Mouse (Mus musculus) bone marrow, adult 2 months (tissue): ENCODE data around the gene 4930442H23Rik. TPM values are rescaled to one million over a fixed set of nuclear protein-coding genes. Genes with fewer than 3 reads are reported as not detected.

Experiments used
- H3K27ac ChIP-seq: fragments of 200-500 bp; 2 replicates; pipeline ENCODE4 v1.5.1; 2012; ENCODE audit warnings: low read depth, mild to moderate bottlenecking, control low read depth, inconsistent platforms, low read length; ENCODE audit not compliant: control insufficient read depth, poor library complexity, insufficient read depth
- H3K4me1 ChIP-seq: fragments of 200-500 bp; 2 replicates; pipeline ENCODE4 v1.6.1; 2011; ENCODE audit warnings: low read length; ENCODE audit not compliant: control insufficient read depth, insufficient read depth
- H3K4me3 ChIP-seq: fragments of 200-500 bp; replicated peaks from 2 replicates; pipeline ENCODE3; 2011; ENCODE audit warnings: mild to moderate bottlenecking, low read depth, low read length, control low read depth; ENCODE audit not compliant: control insufficient read depth
- CTCF ChIP-seq: fragments of 200-500 bp; IDR thresholded peaks from 2 replicates; pipeline ENCODE4 v1.5.1; 2011; ENCODE audit warnings: low read length, control low read depth; ENCODE audit not compliant: control insufficient read depth, insufficient read depth
- POLR2A ChIP-seq: fragments of 200-500 bp; IDR thresholded peaks from 2 replicates; pipeline ENCODE4 v1.6.1; 2011; ENCODE audit warnings: low read depth, mild to moderate bottlenecking, control low read depth, low read length, borderline replicate concordance; ENCODE audit not compliant: control insufficient read depth
- WGBS: fragments of 180-500 bp; shearing (Covaris S2); methylation state at CpG from one replicate; pipeline ENCODE4 v1.1.7; 2018; 5-methylcytosine and 5-hydroxymethylcytosine counted together
- polyA plus RNA-seq: library from polyadenylated mRNA; stranded (reverse); fragments of >200 nt; gene quantifications from 2 replicates; pipeline ENCODE4 v1.2.4, GENCODE M21; 2011; ENCODE audit warnings: low replicate concordance; ENCODE audit not compliant: missing spikeins, insufficient read depth, insufficient read length

The 4930442H23Rik gene
- polyA plus RNA-seq, 1 experiment, result not detected

DNA sequence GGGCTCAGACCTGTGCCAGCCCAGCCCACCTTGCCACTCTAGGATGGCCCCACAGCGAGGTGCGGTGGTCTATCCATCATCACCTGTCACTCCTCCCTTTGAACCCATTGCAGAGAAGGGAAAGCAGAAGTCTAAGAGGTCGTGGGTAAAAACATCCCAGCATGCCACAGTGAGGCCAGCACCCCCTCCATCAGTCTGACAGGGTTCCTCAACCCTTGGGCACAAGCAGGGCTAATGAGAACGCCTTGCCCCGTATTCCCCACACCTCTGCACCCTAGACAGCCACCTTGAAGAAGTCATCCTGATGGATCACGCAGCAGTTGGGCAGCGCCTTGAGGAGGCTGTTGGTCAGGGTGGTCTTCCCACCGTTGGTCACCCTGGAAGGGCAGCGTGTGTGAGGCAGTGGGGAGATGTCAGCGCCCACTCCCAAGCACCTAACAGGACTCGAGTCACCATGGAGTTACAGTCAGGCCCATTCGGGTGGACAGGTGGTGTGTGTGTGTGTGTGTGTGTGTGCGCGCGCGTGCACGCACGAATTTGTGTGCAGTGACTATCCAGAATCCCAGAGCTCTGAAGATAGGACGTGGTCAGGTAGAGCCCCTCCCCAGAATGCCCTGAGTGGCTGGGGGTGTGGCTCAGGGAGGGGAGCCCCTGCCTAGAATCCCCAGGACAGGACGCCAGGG, 17.1 kb upstream of the 4930442H23Rik start:
- 76% methylated on average over 20 of the region's 20 CpGs for WGBS
- no peak for TF ChIP-seq POLR2A
- TF ChIP-seq CTCF, result no peak
- H3K4me3 ChIP-seq, result no peak overlapping the region
- no peak overlapping the region for H3K27ac ChIP-seq
- H3K4me1 ChIP-seq, result no peaks in the 10 kb centered on the region

DNA sequence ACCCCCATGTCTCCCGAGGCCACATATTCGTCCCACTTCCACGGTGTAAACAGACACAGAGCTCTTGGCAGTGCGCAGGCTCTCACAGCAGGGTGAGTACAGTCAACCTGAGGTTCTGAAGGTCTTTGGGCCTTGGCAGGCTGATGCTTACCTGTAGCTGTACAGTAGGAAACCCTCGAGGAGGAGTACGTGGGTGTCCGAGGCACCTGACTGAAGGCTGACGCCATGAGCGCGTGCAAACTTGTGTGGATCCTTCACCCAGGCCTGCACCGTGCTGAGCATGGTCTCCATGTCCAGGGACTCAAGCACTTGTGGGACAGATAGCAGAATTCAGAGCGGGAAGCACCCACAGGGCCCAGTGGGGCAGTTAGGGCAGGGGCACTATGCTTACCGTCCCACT, 16.5 kb upstream of the 4930442H23Rik start:
- Histone ChIP-seq H3K27ac (no peak overlapping the region), H3K4me1 (no peaks in the 10 kb centered on the region), H3K4me3 (no peak overlapping the region)
- TF ChIP-seq POLR2A (no peak), CTCF (no peak)
- 83% methylated on average over 13 of the region's 13 CpGs for WGBS

DNA sequence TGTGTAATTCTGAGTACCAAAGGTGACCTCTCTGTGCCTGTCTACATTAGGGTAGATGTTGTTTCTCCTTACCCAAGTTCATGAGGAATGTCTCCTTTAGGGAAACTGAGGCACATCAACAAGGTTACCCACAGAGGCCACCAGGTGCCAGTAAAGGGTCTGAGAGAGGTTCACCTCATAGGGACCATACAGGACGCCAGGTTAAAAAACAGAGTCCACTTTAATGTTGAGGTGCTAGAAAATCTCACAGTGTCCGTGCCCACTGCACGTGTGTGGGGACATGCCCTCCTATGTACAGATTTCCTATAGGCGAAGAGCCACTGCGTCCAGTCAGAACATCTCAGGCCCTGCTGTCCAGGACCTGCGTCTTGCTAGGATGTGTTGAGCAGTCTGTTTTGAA, 15.3 kb upstream of the 4930442H23Rik start:
- Histone ChIP-seq H3K4me1 (no peaks in the 10 kb centered on the region; the same call in 1 of the 2 replicates), H3K27ac (no peak overlapping the region), H3K4me3 (no peak overlapping the region)
- 81% methylated on average over 6 of the region's 6 CpGs for WGBS
- TF ChIP-seq POLR2A (no peak), CTCF (no peak)

DNA sequence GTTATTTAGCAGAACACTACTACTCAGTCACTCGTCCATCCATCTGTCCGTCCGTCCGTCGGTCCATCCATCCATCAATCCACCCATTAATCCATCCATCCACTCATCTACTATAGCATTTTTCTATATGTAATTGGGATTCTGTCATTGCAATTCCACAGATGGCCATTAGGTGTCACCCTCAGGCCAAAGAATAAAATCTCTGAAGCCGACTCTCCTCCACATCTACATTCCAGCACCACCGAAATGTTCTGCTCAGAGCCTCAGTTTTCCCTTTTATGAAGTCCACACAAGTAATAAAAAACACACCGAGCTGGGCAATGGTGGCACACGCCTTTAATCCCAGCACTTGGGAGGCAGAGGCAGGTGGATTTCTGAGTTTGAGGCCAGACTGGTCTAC, 14.6 kb upstream of the 4930442H23Rik start:
- TF ChIP-seq POLR2A (no peak), CTCF (peak; percentile 37)
- H3K4me1 ChIP-seq, result no peaks in the 10 kb centered on the region; the same call in 1 of the 2 replicates
- WGBS, result under 1% methylated on average over 9 of the region's 9 CpGs
- H3K27ac ChIP-seq, result no peak overlapping the region
- H3K4me3 ChIP-seq, result no peak overlapping the region

DNA sequence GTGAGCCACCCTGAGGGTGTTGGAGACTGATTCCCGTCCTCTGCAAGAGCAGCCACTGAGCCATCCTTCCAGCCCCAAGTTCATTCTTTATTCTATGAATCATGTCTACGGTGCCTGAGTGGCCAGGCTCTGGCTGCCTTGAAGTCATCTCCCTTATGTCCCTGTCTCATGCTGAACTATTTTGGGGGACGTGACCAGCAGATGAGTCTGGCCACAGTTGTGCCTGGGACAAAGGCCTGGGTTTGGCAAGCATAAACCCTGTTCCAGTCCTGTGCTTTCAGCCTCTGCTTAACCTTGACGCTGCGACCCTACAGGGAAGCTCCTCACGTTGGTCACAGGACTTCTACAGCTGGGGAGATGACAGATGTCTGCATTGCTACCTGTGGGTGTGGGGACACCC, 13.7 kb upstream of the 4930442H23Rik start:
- no peak overlapping the region for H3K4me3 ChIP-seq
- WGBS, result 56% methylated on average over 6 of the region's 6 CpGs
- TF ChIP-seq CTCF, result no peak
- no peak for TF ChIP-seq POLR2A
- no peak overlapping the region for H3K27ac ChIP-seq
- no peaks in the 10 kb centered on the region; the same call in 1 of the 2 replicates for H3K4me1 ChIP-seq

DNA sequence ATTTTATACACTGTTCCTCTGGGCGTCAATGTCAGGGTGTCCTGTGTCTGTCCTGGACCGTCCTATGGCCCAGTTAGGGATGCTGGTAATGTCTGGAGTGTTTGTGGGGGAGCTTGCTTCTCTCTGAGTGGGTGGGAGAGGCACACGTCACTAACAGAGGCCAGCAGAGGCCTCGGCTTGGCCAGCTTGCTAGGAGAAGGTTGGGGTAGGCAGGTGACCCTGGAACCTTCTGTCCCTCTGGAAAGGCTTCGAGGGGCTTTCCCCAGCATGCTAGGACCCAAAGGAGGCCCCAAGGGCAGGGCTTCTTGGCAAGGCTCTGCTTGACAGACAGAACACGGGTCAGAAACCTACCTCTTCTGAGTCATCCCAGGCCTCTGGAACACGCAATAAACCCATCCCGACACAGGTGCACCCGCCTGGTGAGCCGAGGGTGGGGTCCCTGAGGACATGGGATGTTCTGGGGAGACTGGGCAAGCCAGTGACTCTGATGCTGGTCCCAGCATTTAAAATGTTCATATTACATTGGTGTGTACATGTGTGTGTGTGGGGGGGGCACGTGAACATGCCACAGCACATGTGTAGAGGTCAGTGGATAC, 12.9 kb upstream of the 4930442H23Rik start:
- Histone ChIP-seq H3K4me1 (peaks cover 1% of the 10 kb centered on the region), H3K4me3 (no peak overlapping the region), H3K27ac (no peak overlapping the region)
- 69% methylated on average over 11 of the region's 11 CpGs for WGBS
- no peak for TF ChIP-seq CTCF
- no peak for TF ChIP-seq POLR2A

DNA sequence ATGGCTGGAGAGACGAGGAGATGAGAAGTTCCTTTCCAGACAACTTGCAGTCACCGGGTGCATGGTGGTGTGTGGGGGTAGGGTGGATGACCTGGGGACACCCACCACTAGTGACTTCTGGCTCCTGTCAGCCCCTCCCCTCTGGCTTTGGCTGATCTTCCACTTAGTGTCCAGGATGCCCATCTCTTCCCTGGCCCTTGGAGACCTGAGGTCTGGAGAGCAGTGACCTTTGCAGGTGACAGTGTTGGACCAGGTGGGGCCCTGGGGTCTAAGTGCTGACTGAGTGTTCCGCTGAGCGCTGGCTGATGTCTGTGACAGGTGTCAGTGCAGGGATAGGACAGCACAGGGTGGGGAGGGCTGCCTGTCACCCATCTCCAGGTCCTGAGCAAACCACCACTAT, 11.7 kb upstream of the 4930442H23Rik start:
- WGBS, result 69% methylated on average over 4 of the region's 4 CpGs
- Histone ChIP-seq H3K27ac (no peak overlapping the region), H3K4me3 (no peak overlapping the region), H3K4me1 (peaks cover 3% of the 10 kb centered on the region)
- TF ChIP-seq CTCF (no peak), POLR2A (no peak)

DNA sequence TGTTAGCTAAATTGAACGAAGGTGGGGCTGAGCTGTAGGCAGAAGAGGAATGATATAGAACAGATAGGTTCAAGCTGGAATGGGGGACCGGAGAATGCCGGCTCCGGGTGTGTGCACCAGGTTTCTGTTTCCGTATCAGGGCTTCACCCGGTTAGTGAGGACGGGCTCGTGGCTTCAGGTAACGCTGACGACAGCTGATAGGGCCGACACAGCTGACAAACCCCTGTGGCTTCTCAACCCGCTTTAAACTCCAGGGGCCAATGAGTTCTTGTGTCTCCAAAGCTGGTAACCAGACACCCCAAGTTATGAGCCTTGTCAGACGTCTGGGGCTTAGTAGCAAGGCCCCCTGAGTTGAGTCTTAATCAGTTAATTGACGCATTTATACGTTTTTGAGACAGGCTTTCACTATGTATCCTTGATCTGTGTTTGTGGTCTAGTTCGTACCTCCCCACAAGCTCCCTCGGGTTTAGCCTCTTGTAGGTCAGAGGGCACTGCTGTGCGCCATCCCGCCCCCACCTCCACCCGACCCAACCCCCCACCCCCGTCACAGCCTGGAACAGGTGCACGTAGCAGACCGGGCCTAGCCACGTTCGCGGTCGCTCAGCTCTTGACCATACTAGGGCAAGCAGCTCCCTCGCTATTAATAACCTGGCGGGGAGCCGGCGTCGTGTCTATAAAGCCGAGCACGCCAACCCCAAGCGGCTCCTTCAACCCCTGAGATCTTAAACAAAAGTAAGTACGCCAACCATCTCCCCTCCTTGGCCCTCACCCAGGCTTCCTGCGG, 10.5 kb upstream of the 4930442H23Rik start:
- Histone ChIP-seq H3K4me1 (peaks cover 3% of the 10 kb centered on the region), H3K27ac (peak overlapping the region; percentile 56), H3K4me3 (no peak overlapping the region)
- TF ChIP-seq CTCF, result no peak
- TF ChIP-seq POLR2A, result no peak
- 5% methylated on average over 37 of the region's 37 CpGs for WGBS

DNA sequence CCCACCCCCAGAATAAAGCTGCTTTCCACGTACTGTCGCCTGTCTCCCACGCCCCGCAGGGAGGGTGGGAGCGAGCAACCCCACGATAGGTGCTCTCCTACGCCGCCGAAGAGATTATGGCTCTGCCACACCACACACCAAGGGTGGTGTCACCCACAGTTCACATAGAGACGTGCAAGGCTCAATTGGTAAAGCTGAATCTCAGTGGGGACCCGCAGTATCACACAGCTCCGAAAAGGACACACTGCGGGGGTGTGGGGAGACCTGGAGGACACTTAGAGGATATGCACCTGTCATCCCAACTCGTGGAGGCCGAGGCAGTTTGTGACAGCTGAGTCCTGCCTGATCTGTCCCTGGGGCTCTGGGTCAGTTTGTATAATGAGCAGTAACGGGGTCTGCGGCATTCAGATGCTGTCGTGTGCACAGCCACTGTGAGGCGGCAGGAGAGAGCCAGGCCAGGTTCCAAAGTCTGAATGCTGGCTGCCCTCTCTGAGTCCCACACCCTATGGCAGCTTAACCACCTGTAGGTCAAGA, 9.4 kb upstream of the 4930442H23Rik start:
- peaks cover 3% of the 10 kb centered on the region for H3K4me1 ChIP-seq
- H3K4me3 ChIP-seq, result peak overlapping the region; percentile 95
- TF ChIP-seq CTCF (no peak), POLR2A (no peak)
- H3K27ac ChIP-seq, result peak overlapping the region; percentile 99; the same call in 1 of the 2 replicates
- WGBS, result 4% methylated on average over 19 of the region's 19 CpGs
